Mouse (Mus musculus) embryo, embryonic 10.5 days (tissue): ENCODE results near the gene Syt16.
A peak's percentile ranks its signal among the peaks of the same experiment; 100 is the strongest.

ENCODE experiments used
- DNase-seq: peaks from one replicate; pipeline ENCODE4 v3.0.0-alpha.2; 2015; ENCODE audit warnings: low spot score

Gene Syt16

GRCm38 (mm10) chr12:74105811-74106513 lies 108.5 kb downstream of the Syt16 start:
- DNase-seq = no peak

GRCm38 (mm10) chr12:74108663-74109081 lies 111.2 kb downstream of the Syt16 start:
- no peak for DNase-seq

- DNase-seq = no peak
Measured at GRCm38 (mm10) chr12:74109462-74110068, 112.1 kb downstream of the Syt16 start.

- no peak for DNase-seq
Measured at GRCm38 (mm10) chr12:74116825-74117224, 119.4 kb downstream of the Syt16 start.

GRCm38 (mm10) chr12:74125796-74126195 lies 128.3 kb downstream of the Syt16 start:
- DNase-seq = no peak

- no peak for DNase-seq
Measured at GRCm38 (mm10) chr12:74128229-74128628, 130.8 kb downstream of the Syt16 start.

GRCm38 (mm10) chr12:74131790-74132189 lies 134.3 kb downstream of the Syt16 start:
- DNase-seq = no peak

GRCm38 (mm10) chr12:74142147-74142546 lies 144.7 kb downstream of the Syt16 start:
- DNase-seq = no peak

- DNase-seq = peak; percentile 9
Measured at GRCm38 (mm10) chr12:74144385-74144784, 146.9 kb downstream of the Syt16 start.

- no peak for DNase-seq
Measured at GRCm38 (mm10) chr12:74160791-74161190, 163.3 kb downstream of the Syt16 start.

GRCm38 (mm10) chr12:74163080-74163479 lies 165.6 kb downstream of the Syt16 start:
- no peak for DNase-seq

GRCm38 (mm10) chr12:74171257-74171656 lies 173.8 kb downstream of the Syt16 start:
- DNase-seq = no peak

- no peak for DNase-seq
Measured at GRCm38 (mm10) chr12:74173902-74174301, 176.4 kb downstream of the Syt16 start.

- no peak for DNase-seq
Measured at GRCm38 (mm10) chr12:74184596-74184995, 187.1 kb downstream of the Syt16 start.

GRCm38 (mm10) chr12:74188243-74188785 lies 190.9 kb downstream of the Syt16 start:
- no peak for DNase-seq

GRCm38 (mm10) chr12:74188815-74189214 lies 191.4 kb downstream of the Syt16 start:
- DNase-seq = peak; percentile 17

GRCm38 (mm10) chr12:74189840-74190239 lies 192.4 kb downstream of the Syt16 start:
- no peak for DNase-seq

GRCm38 (mm10) chr12:74190297-74190696 lies 192.8 kb downstream of the Syt16 start:
- DNase-seq = no peak

- no peak for DNase-seq
Measured at GRCm38 (mm10) chr12:74192552-74192951, 195.1 kb downstream of the Syt16 start.

GRCm38 (mm10) chr12:74201410-74201809 lies 203.9 kb downstream of the Syt16 start:
- DNase-seq = no peak

GRCm38 (mm10) chr12:74202431-74203042 lies 205.1 kb downstream of the Syt16 start:
- no peak for DNase-seq

GRCm38 (mm10) chr12:74212156-74212555 lies 214.7 kb downstream of the Syt16 start:
- no peak for DNase-seq
